Mouse (Mus musculus) layer of hippocampus, adult 2 months (tissue): ENCODE measurements around the gene Olfr287. TPM values are rescaled to one million over a fixed set of nuclear protein-coding genes. Genes with fewer than 3 reads are reported as not detected.

Experiments used
- DNase-seq, 2 experiments: peaks; one replicate each; pipeline ENCODE4 v3.0.0; 2022; ENCODE audit warnings: low spot score in 2 of 2
- H3K27ac ChIP-seq: fragments of 200-600 bp; 2 replicates; pipeline ENCODE4 v1.8.1; 2022
- H3K4me3 ChIP-seq: fragments of 200-600 bp; 2 replicates; pipeline ENCODE4 v1.8.1; 2022; ENCODE audit warnings: mild to moderate bottlenecking
- CTCF ChIP-seq: fragments of 200-600 bp; conservative IDR thresholded peaks from 2 replicates; pipeline ENCODE4 v1.8.1; 2022; ENCODE audit warnings: antibody characterized with exemption, mild to moderate bottlenecking, moderate library complexity
- long read RNA-seq, 2 experiments: library from polyadenylated mRNA; stranded (forward); transcript quantifications; one replicate each; pipeline ENCODE4 v2.0.0; 2021; ENCODE audit warnings: borderline mapping rate in 2 of 2
- total RNA-seq, 2 experiments: library from RNA; stranded (reverse); gene quantifications; 2 replicates each; pipeline ENCODE4 v1.2.3; 2021

The Olfr287 gene
- total RNA-seq = 1 to 10 TPM; 4.1 to 4.4 TPM
- long read RNA-seq, experiment 1, partial matches to known transcripts = 0 of 5 reads
- long read RNA-seq, experiment 1, other reads (novel, unspliced or antisense) = 0 of 5 reads
- long read RNA-seq, experiment 2, transcript Olfr287-205 (1 exons, 1,656 nt) = major isoform, 5 of 9 reads
- long read RNA-seq, experiment 2, partial matches to known transcripts = 0 of 9 reads
- long read RNA-seq, experiment 2, other reads (novel, unspliced or antisense) = 0 of 9 reads

- peak in 1 of 2 experiments; percentile 3 for DNase-seq
- no peak within 1 kb of the TSS for H3K27ac ChIP-seq
- no peak for TF ChIP-seq CTCF
- no peak within 1 kb of the TSS for H3K4me3 ChIP-seq
Observed at GRCm38 (mm10) chr15:98220877-98221276, at the start of gene Olfr287, which contains the start of gene Gm44579. Gene Olfr287, minus strand, starts transcription at chr15:98221056. Gene Gm44579, minus strand, starts transcription at chr15:98220977.

GRCm38 (mm10) chr15:98257776-98258175 lies 36.9 kb upstream of the Olfr287 start:
- no peak for TF ChIP-seq CTCF
- no peak for DNase-seq
- no peak overlapping the region for H3K4me3 ChIP-seq
- H3K27ac ChIP-seq = no peak overlapping the region

DNA sequence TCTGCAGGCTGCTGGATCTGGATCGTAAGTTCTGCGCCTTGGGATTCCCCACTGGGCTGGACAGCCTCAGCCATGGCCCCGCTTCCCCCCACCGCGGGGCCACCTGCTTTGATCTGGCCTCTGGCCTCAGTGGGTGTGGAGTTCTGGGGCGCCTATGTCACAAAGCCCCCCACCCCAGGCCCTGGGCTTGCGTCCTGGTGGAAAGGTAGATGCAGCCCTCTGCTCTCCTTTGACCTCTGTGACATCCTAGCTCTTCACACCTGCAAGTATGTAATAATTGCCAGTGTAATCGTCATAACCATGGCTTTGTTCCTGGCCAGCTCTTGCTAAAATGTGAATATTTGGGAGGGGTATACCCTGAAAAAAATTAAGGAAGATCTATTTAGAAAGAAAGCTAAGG lies 36.3 kb upstream of the Olfr287 start, which contains the start of gene H1fnt:
Gene H1fnt, minus strand, starts transcription at position 101 of the 400 bp plus-strand sequence.
- no peak within 1 kb of the TSS for H3K27ac ChIP-seq
- DNase-seq = no peak

GRCm38 (mm10) chr15:98256271-98256670 lies 35.4 kb upstream of the Olfr287 start:
- DNase-seq = no peak
- no peak overlapping the region for H3K27ac ChIP-seq
- H3K4me3 ChIP-seq = no peak overlapping the region
- TF ChIP-seq CTCF = no peak

More for the DNA sequence above, 36.3 kb upstream of the Olfr287 start, which contains the start of gene H1fnt:
- TF ChIP-seq CTCF = no peak
- no peak within 1 kb of the TSS for H3K4me3 ChIP-seq

- TF ChIP-seq CTCF = no peak
- Histone ChIP-seq H3K4me3 (no peak overlapping the region), H3K27ac (no peak overlapping the region)
- DNase-seq = no peak
Observed at GRCm38 (mm10) chr15:98235442-98235841, 14.6 kb upstream of the Olfr287 start.

GRCm38 (mm10) chr15:98234350-98234749 lies 13.5 kb upstream of the Olfr287 start, which contains the start of gene Olfr286:
Gene Olfr286, minus strand, starts transcription at chr15:98234450.
- TF ChIP-seq CTCF = no peak
- H3K27ac ChIP-seq = no peak within 1 kb of the TSS
- no peak within 1 kb of the TSS for H3K4me3 ChIP-seq
- no peak for DNase-seq

DNA sequence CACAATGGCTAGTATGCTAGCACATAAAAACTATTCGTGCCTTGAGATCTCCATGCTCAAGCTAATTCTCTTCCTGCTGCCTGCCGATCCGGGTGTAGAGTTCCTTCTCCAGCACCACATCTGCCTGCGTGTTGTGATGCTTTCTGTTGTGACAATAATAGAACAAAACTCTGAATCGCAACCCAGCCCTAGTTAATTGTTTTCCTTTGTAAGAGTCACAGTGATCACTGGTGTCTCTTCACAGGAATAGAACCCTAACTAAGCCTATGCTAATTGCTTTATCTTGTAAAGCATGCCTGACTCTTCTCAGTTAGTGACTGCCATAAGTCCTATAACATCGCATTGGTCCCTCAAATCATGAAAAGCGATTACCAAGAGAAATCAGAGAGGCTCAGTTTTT lies 5.2 kb upstream of the Olfr287 start:
- Histone ChIP-seq H3K27ac (no peak overlapping the region), H3K4me3 (no peak overlapping the region)
- no peak for TF ChIP-seq CTCF
- DNase-seq = no peak

DNA sequence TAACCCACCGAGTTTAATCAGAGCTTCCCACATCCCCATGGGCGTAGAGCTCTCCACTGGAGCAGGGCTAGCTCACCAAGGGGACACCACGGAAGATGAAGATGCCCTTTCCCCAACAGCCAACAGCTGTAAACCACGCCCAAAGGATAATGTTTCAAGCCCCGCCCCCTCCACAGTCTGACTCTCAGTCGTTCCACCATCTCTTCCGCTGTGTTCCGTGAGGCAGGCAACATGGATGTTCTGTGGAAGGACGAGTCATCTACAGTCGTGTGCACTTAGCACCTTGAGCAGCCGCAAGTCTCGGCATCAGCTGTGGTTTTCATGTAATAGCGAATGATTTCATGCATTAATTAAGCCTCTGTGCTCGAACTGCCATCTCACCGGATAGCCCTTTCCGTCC lies 4.8 kb upstream of the Olfr287 start:
- H3K4me3 ChIP-seq = no peak overlapping the region
- no peak for TF ChIP-seq CTCF
- DNase-seq = no peak

GRCm38 (mm10) chr15:98222377-98222776 lies 1.5 kb upstream of the Olfr287 start:
- no peak for DNase-seq
- Histone ChIP-seq H3K27ac (no peak overlapping the region), H3K4me3 (no peak overlapping the region)
- no peak for TF ChIP-seq CTCF

More for the DNA sequence above, 4.8 kb upstream of the Olfr287 start:
- no peak overlapping the region for H3K27ac ChIP-seq

- H3K27ac ChIP-seq = no peak overlapping the region
- H3K4me3 ChIP-seq = no peak overlapping the region
- DNase-seq = no peak
- no peak for TF ChIP-seq CTCF
Observed at GRCm38 (mm10) chr15:98214130-98214529, 6.7 kb downstream of the Olfr287 start.

- Histone ChIP-seq H3K4me3 (no peak overlapping the region), H3K27ac (no peak overlapping the region)
- TF ChIP-seq CTCF = no peak
- DNase-seq = no peak
Observed at GRCm38 (mm10) chr15:98213336-98213870, 7.5 kb downstream of the Olfr287 start.

GRCm38 (mm10) chr15:98209676-98210075 lies 11.2 kb downstream of the Olfr287 start:
- Histone ChIP-seq H3K4me3 (no peak overlapping the region), H3K27ac (no peak overlapping the region)
- no peak for TF ChIP-seq CTCF
- DNase-seq = no peak

GRCm38 (mm10) chr15:98195442-98195841 lies 25.4 kb downstream of the Olfr287 start, which contains the start of gene Olfr288:
Gene Olfr288, minus strand, starts transcription at chr15:98195542.
- TF ChIP-seq CTCF = no peak

DNA sequence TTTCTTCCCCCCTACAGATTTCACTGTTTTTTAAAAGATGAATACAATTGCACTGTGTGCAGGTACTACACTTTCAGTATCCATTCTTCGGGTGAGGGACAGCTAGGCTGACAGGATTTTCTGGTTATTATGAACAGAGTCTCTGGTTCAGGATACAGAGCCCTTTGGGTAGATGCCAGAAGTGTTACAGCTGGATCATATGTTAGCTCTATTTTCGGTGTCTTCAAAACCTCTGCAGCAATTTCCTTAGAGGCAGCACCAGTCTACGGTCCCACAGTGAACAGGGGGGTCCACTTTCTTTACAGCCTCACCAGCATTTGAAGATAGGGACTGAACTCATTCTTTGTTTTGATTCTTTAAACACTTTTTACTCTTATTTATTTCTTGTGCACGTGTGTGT lies 36.4 kb downstream of the Olfr287 start:
- no peak overlapping the region for H3K27ac ChIP-seq
- TF ChIP-seq CTCF = no peak
- DNase-seq = no peak
- H3K4me3 ChIP-seq = no peak overlapping the region

More at GRCm38 (mm10) chr15:98195442-98195841, 25.4 kb downstream of the Olfr287 start, which contains the start of gene Olfr288:
- no peak within 1 kb of the TSS for H3K4me3 ChIP-seq
- DNase-seq = no peak
- no peak within 1 kb of the TSS for H3K27ac ChIP-seq
